Mouse (Mus musculus) heart, embryonic 15.5 days (tissue): Measurements from ENCODE around the gene Kri1. TPM values are rescaled to one million over a fixed set of nuclear protein-coding genes. Genes with fewer than 3 reads are reported as not detected.
A peak's percentile ranks its signal among the peaks of the same experiment; 100 is the strongest.
"Not testable (repeated sequence)": the region's sequence is repeated elsewhere in the genome, so short reads cannot be mapped to it uniquely, and the experiment has no call there.

ENCODE experiments used
- ATAC-seq: fragments of 200-750 bp; cut with Nextera tagmentation; replicated peaks from 2 replicates; pipeline ENCODE4 v1.8.0; 2017; ENCODE audit warnings: low read depth, moderate TSS enrichment; ENCODE audit not compliant: insufficient number of reproducible peaks, insufficient read depth, low FRiP score
- H3K27ac ChIP-seq: fragments of 300-500 bp; sonication (generic); 2 replicates; pipeline ENCODE4 v1.5.1; 2015; ENCODE audit warnings: mild to moderate bottlenecking, inconsistent platforms
- H3K27me3 ChIP-seq: fragments of 300-500 bp; sonication (generic); 2 replicates; pipeline ENCODE4 v1.6.1; 2015; ENCODE audit warnings: inconsistent platforms
- H3K36me3 ChIP-seq: fragments of 300-500 bp; sonication (generic); 2 replicates; pipeline ENCODE4 v1.6.1; 2015; ENCODE audit warnings: mild to moderate bottlenecking, inconsistent platforms
- H3K4me1 ChIP-seq: fragments of 300-500 bp; sonication (generic); replicated peaks from 2 replicates; pipeline ENCODE4 v1.6.1; 2015; ENCODE audit warnings: inconsistent platforms
- H3K4me2 ChIP-seq: fragments of 300-500 bp; sonication (generic); 2 replicates; pipeline ENCODE4 v1.6.1; 2015; ENCODE audit warnings: inconsistent platforms, mild to moderate bottlenecking, moderate library complexity
- H3K4me3 ChIP-seq: fragments of 300-500 bp; sonication (generic); 2 replicates; pipeline ENCODE4 v1.5.1; 2015; ENCODE audit warnings: mild to moderate bottlenecking, inconsistent platforms
- H3K9ac ChIP-seq: fragments of 300-500 bp; sonication (generic); 2 replicates; pipeline ENCODE4 v1.6.1; 2015; ENCODE audit warnings: mild to moderate bottlenecking, inconsistent platforms
- H3K9me3 ChIP-seq: fragments of 300-500 bp; sonication (generic); replicated peaks from 2 replicates; pipeline ENCODE4 v1.6.1; 2016; ENCODE audit warnings: inconsistent platforms
- WGBS: fragments of 180-500 bp; shearing (Covaris S2); methylation state at CpG from one replicate; pipeline ENCODE4 v1.1.7; 2015; ENCODE audit warnings: mixed read lengths; 5-methylcytosine and 5-hydroxymethylcytosine counted together
- polyA plus RNA-seq: library from polyadenylated mRNA; unstranded; fragments of >200 nt; fragmentation: Nextera tagmentation; extraction: Ambion mirVana; gene quantifications from 2 replicates; pipeline ENCODE4 v1.2.1, GENCODE M21; 2015

Gene Kri1
- polyA plus RNA-seq, 1 experiment from 2014 or later = 10.4 TPM

GRCm38 (mm10) chr9:21314367-21315140 is 26.8 kb upstream of the Kri1 start:
- Histone ChIP-seq H3K4me2 (no peak overlapping the region), H3K27ac (no peak overlapping the region), H3K9ac (no peak overlapping the region), H3K36me3 (no peaks in the 10 kb centered on the region), H3K4me1 (peaks cover 6% of the 10 kb centered on the region), H3K27me3 (peaks cover 17% of the 10 kb centered on the region), H3K9me3 (no peaks in the 10 kb centered on the region), H3K4me3 (no peak overlapping the region)
- no peak for ATAC-seq
- 81% methylated on average over 9 of the region's 9 CpGs for WGBS

- peak; percentile 81 for ATAC-seq
- 8% methylated on average over 11 of the region's 11 CpGs for WGBS
- peaks cover 17% of the 10 kb centered on the region for H3K27me3 ChIP-seq
- H3K27ac ChIP-seq = no peak overlapping the region
- no peaks in the 10 kb centered on the region for H3K9me3 ChIP-seq
- H3K36me3 ChIP-seq = no peaks in the 10 kb centered on the region
- no peak overlapping the region for H3K4me2 ChIP-seq
- H3K4me1 ChIP-seq = peaks cover 6% of the 10 kb centered on the region
- no peak overlapping the region for H3K4me3 ChIP-seq
- H3K9ac ChIP-seq = no peak overlapping the region
Observed at GRCm38 (mm10) chr9:21313394-21313793, 25.6 kb upstream of the Kri1 start.

GRCm38 (mm10) chr9:21312134-21312533 is 24.4 kb upstream of the Kri1 start, which contains the start of gene Ap1m2:
Gene Ap1m2 (minus strand): TSS chr9:21312337.
- Histone ChIP-seq H3K36me3 (no peaks in the 10 kb centered on the region), H3K4me1 (peaks cover 6% of the 10 kb centered on the region), H3K27me3 (peaks cover 17% of the 10 kb centered on the region), H3K27ac (no peak within 1 kb of the TSS), H3K9me3 (no peaks in the 10 kb centered on the region), H3K4me2 (peak within 1 kb of the TSS; percentile 29; the same call in 1 of the 2 replicates), H3K4me3 (peak within 1 kb of the TSS; percentile 35), H3K9ac (no peak within 1 kb of the TSS)
- 13% methylated on average over 35 of the region's 35 CpGs for WGBS
- no peak for ATAC-seq

- H3K27ac ChIP-seq = no peak overlapping the region
- peaks cover 6% of the 10 kb centered on the region for H3K4me1 ChIP-seq
- H3K27me3 ChIP-seq = peaks cover 17% of the 10 kb centered on the region
- H3K36me3 ChIP-seq = no peaks in the 10 kb centered on the region
- H3K4me2 ChIP-seq = peak overlapping the region; percentile 29; the same call in 1 of the 2 replicates
- ATAC-seq = no peak
- peak overlapping the region; percentile 35 for H3K4me3 ChIP-seq
- H3K9ac ChIP-seq = no peak overlapping the region
- WGBS = 33% methylated on average over 7 of the region's 7 CpGs
- H3K9me3 ChIP-seq = no peaks in the 10 kb centered on the region
Observed at GRCm38 (mm10) chr9:21311695-21312094, 23.9 kb upstream of the Kri1 start.

GRCm38 (mm10) chr9:21309150-21309741 is 21.5 kb upstream of the Kri1 start:
- Histone ChIP-seq H3K27me3 (peaks cover 17% of the 10 kb centered on the region), H3K9ac (no peak overlapping the region), H3K27ac (no peak overlapping the region), H3K4me3 (no peak overlapping the region), H3K36me3 (no peaks in the 10 kb centered on the region), H3K4me2 (no peak overlapping the region), H3K9me3 (no peaks in the 10 kb centered on the region), H3K4me1 (peaks cover 6% of the 10 kb centered on the region)
- 58% methylated on average over 15 of the region's 15 CpGs for WGBS
- no peak for ATAC-seq

DNA sequence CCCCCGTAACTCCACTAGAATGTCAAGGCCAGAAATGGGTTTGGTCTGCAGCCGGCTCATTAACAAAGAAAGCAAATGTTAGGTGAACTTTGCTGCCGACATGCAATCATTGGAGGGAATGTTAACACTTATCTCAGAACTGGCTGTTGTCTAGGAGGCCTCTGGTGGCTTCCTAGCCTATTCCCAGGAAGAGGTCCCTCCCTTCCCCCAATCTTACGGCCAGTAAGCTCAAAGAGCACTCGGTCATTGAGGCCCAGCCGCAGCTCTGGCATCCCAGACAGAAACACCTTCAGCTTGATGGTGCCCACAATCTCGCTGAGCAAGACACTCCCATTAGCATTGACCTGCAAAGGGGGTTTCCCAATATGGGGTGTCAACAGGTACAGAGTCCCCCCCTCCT is 17.3 kb upstream of the Kri1 start:
- no peak for ATAC-seq
- Histone ChIP-seq H3K4me1 (no peaks in the 10 kb centered on the region), H3K36me3 (no peaks in the 10 kb centered on the region), H3K27me3 (no peaks in the 10 kb centered on the region), H3K27ac (no peak overlapping the region), H3K9ac (no peak overlapping the region), H3K9me3 (no peaks in the 10 kb centered on the region), H3K4me3 (no peak overlapping the region), H3K4me2 (no peak overlapping the region)
- WGBS = 62% methylated on average over 7 of the region's 7 CpGs

- Histone ChIP-seq H3K4me1 (no peaks in the 10 kb centered on the region), H3K27ac (no peak overlapping the region), H3K9me3 (no peaks in the 10 kb centered on the region), H3K9ac (no peak overlapping the region), H3K27me3 (no peaks in the 10 kb centered on the region), H3K4me3 (no peak overlapping the region), H3K4me2 (no peak overlapping the region), H3K36me3 (no peaks in the 10 kb centered on the region)
- WGBS = 80% methylated on average over 10 of the region's 10 CpGs
- ATAC-seq = no peak
Observed at GRCm38 (mm10) chr9:21299014-21299413, 11.2 kb upstream of the Kri1 start.

DNA sequence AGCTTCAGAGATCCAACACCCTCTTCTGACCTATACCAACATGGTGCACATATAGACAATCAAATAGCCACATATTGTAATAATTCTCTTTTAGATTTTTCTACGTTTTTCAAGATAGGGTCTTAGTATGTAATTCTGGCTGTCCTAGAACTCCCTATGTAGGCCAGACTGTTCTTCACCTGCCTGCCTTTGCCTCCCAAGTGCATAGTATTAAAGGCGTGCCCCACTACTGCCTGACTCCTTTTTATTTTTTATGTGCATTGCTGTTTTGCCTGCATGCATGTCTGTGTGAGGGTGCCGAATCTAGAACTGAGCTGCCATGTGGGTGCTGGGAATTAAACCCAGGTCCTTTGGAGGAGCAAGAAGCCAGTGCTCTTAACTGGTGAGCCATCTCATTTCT is 4.5 kb upstream of the Kri1 start:
- H3K4me3 ChIP-seq = no peak overlapping the region
- H3K9me3 ChIP-seq = no peaks in the 10 kb centered on the region
- H3K4me1 ChIP-seq = peaks cover 24% of the 10 kb centered on the region
- H3K27me3 ChIP-seq = no peaks in the 10 kb centered on the region
- H3K36me3 ChIP-seq = no peaks in the 10 kb centered on the region
- WGBS = 93% methylated on average over 3 of the region's 3 CpGs
- no peak overlapping the region for H3K27ac ChIP-seq
- no peak overlapping the region for H3K9ac ChIP-seq
- H3K4me2 ChIP-seq = no peak overlapping the region
- no peak for ATAC-seq

DNA sequence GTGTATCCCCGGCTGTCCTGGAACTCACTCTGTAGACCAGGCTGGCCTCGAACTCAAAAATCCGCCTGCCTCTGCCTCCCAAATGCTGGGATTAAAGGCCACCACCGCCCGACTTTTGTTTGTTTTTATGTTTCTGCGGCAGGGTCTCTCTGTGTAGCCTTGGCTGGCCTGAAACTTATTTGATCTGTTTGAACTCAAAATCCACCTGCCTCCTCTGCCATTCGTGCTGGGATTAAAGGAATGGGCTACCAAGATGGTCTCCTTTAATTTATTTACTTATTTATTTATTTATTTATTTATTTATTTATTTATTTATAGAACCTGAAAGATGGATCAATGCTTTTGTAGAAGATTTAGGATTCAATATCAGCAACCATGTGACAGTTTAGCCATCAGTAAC is 4.1 kb upstream of the Kri1 start:
- H3K36me3 ChIP-seq, H3K9me3 ChIP-seq, ATAC-seq, H3K27me3 ChIP-seq: not testable (repeated sequence)
- H3K9ac ChIP-seq = peak overlapping the region; percentile 44; the same call in 1 of the 2 replicates
- H3K4me2 ChIP-seq = peak overlapping the region; percentile 71
- WGBS = 19% methylated on average over 7 of the region's 7 CpGs
- peaks cover 28% of the 10 kb centered on the region for H3K4me1 ChIP-seq
- peak overlapping the region; percentile 78 for H3K4me3 ChIP-seq
- H3K27ac ChIP-seq = peak overlapping the region; percentile 82

DNA sequence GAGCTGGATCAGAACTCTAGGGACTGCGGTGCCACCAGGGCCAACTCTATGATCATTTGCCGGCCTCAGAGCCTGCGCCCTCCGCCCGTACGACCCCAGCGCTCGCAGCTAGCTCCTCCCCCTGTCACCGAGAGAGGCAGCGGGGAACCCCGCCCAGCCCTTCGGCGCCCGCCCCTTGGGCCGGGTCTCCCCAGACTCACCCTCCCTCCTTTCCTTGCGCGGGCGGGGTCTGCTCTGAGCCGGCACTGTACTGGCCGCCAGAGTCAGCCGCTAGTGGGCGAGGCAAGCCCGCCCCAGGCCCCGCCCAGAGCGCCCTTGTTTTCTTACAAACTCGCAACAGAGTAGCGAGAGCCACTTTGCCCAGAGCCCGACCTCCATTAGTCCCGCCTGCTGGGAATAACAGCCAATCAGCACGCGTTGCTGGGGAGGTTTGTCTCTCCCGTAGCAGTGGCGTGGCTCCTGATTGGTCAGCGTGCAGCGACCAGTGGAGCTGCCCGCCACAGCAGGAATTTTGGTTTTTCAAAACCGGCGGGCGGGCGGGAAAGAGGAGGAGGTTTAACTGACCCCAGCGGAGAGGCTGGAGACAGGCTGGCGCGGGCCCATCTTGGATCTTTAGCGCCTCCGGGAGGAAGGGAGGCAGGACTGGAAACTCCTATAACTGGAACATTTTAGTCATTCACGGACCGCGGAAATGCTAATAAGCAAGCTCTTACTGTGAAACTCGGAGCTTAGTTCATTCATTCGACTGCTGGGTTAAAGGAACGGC is 3.4 kb upstream of the Kri1 start, which contains the start of gene Cdkn2d:
Gene Cdkn2d, minus strand, starts transcription at position 386 of the 766 bp plus-strand sequence.
- peak within 1 kb of the TSS; percentile 93 for H3K9ac ChIP-seq
- H3K27me3 ChIP-seq = no peaks in the 10 kb centered on the region
- H3K27ac ChIP-seq = peak within 1 kb of the TSS; percentile 92
- H3K4me1 ChIP-seq = peaks cover 35% of the 10 kb centered on the region
- H3K9me3 ChIP-seq = no peaks in the 10 kb centered on the region
- H3K36me3 ChIP-seq = no peaks in the 10 kb centered on the region
- under 1% methylated on average over 51 of the region's 51 CpGs for WGBS
- H3K4me3 ChIP-seq = peak within 1 kb of the TSS; percentile 78
- H3K4me2 ChIP-seq = peak within 1 kb of the TSS; percentile 74
- ATAC-seq = peak; percentile 94

DNA sequence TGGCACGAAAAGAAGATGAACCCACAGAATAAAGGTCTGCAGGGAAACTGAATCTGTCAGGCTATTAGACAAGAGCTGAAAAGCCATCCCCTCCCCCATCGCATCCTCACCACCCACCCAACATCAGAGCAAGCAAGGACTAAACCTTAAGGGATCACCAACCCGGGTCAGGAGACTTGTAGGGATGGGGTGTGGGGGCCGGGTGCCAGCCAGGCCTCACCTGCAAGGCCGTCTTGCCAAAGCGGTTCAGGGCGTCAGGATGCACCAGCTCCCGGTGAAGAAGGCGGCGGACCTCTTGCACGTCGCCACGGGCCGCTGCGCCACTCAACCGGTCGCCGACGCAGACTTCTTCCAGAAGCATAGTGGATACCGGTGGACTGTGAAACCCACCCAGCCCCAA is 2.8 kb upstream of the Kri1 start:
- WGBS = under 1% methylated on average over 20 of the region's 20 CpGs
- H3K27me3 ChIP-seq = no peaks in the 10 kb centered on the region
- H3K27ac ChIP-seq = peak overlapping the region; percentile 92
- H3K4me2 ChIP-seq = peak overlapping the region; percentile 74
- no peaks in the 10 kb centered on the region for H3K36me3 ChIP-seq
- peak overlapping the region; percentile 93 for H3K9ac ChIP-seq
- no peak for ATAC-seq
- H3K4me3 ChIP-seq = peak overlapping the region; percentile 78
- peaks cover 35% of the 10 kb centered on the region for H3K4me1 ChIP-seq
- H3K9me3 ChIP-seq = no peaks in the 10 kb centered on the region
